Mouse (Mus musculus) neutrophil, adult 59 days (primary cell): ENCODE data around the gene Olfr895. TPM values are rescaled to one million over a fixed set of nuclear protein-coding genes. Genes with fewer than 3 reads are reported as not detected.

Experiments
- total RNA-seq, 2 experiments: library from RNA; stranded (reverse); gene quantifications; 1 replicate in 1 of 2; 2 replicates in 1 of 2; pipeline ENCODE4 v1.2.4; 2023

Gene Olfr895
- total RNA-seq: not detected

DNA sequence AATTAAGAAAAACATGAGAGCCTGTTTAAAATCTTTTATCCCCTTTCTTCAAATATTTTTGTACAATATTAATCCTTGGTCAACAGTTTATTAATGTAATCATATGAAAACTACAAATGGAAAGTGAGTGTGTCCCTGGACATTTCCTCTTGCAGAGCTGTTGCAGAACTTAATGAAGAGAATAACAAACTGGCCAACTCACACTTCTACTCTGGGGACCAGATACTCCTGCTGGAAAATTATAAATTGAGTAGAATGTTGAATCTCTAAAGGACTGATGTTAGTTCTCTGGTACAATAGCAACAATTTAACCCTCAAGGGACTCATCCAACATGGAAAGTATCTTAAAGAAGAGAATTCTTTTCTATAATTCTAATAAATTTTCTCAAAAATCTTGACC is at the start of gene Olfr895:
Olfr895 (plus strand) TSS at position 301 of the 400 bp plus-strand sequence.

DNA sequence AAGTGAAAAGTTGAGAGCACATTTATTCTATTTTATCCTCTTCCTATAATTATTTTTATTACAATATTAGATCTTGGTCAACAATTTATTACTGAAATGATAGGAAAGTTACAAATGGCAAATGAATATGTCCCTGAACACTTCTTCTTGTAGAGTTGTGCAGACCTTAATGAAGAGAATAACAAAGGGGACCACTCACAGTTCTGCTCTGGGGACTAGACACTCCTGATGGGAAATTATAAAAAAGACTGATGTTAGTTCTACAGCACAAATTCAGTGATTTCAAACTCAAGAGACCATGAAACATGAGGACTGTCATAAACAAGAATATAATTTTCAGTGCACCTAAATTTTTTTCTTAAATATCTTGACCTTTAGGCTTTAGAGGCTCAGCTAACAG is 15.2 kb upstream of the Olfr895 start, which contains the start of gene Olfr143:
Olfr143 (plus strand) TSS at position 301 of the 400 bp plus-strand sequence.

DNA sequence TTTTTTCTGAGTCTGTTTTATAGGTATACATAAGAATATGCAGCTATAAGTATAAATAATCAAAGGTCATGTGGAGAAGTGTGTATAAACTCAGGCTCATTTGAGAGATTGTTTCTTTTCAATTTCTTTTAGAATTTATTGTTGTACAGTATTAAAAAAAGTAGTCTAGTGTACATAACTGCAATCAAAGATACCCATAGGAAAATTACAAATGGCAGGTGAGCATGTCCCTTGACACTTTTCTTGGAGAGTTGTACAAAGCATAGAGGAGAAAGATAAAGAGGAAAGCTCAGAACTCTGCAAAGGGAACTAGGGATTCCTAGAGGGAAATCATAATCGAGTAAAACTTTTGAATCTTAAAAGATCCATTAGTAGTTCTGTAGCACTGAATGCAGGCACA is 23.2 kb downstream of the Olfr895 start, which contains the start of gene Olfr896-ps1:
Olfr896-ps1 (plus strand) TSS at position 301 of the 400 bp plus-strand sequence.

Other genes with a start within 250 kb of the Olfr895 start
- not detected for gene Olfr883, start 242.0 kb upstream of the Olfr895 start, total RNA-seq
- gene Olfr884, start 221.3 kb upstream of the Olfr895 start, total RNA-seq: not detected
- gene Olfr885, start 206.5 kb upstream of the Olfr895 start, total RNA-seq: not detected
- gene Olfr887, start 183.8 kb upstream of the Olfr895 start, total RNA-seq: not detected
- not detected for gene Olfr888, start 159.7 kb upstream of the Olfr895 start, total RNA-seq
- gene Olfr889, start 152.7 kb upstream of the Olfr895 start, total RNA-seq: not detected
- not detected for gene Olfr890, start 125.3 kb upstream of the Olfr895 start, total RNA-seq
- gene Olfr891, start 87.0 kb upstream of the Olfr895 start, total RNA-seq: not detected
- not detected for gene Olfr893, start 59.5 kb upstream of the Olfr895 start, total RNA-seq
- gene Olfr894, start 49.8 kb upstream of the Olfr895 start, total RNA-seq: not detected
- not detected for gene Olfr143, start 15.1 kb upstream of the Olfr895 start, total RNA-seq
- gene Olfr896-ps1, start 23.3 kb downstream of the Olfr895 start, total RNA-seq: not detected
- not detected for gene Olfr25, start 61.2 kb downstream of the Olfr895 start, total RNA-seq
- gene Olfr898, start 80.6 kb downstream of the Olfr895 start, total RNA-seq: not detected
- not detected for gene Olfr250, start 99.0 kb downstream of the Olfr895 start, total RNA-seq
- not detected for gene Olfr251, start 109.2 kb downstream of the Olfr895 start, total RNA-seq
- not detected for gene Olfr147, start 133.8 kb downstream of the Olfr895 start, total RNA-seq
- not detected for gene Olfr901, start 161.6 kb downstream of the Olfr895 start, total RNA-seq
- gene Olfr902, start 179.8 kb downstream of the Olfr895 start, total RNA-seq: not detected
- gene Olfr904, start 195.3 kb downstream of the Olfr895 start, total RNA-seq: not detected
- gene Olfr905, start 203.3 kb downstream of the Olfr895 start, total RNA-seq: under 1 TPM in 1 of 2 experiments, not detected in 1; 0.09 TPM
- gene Olfr906, start 219.2 kb downstream of the Olfr895 start, total RNA-seq: not detected
- not detected for gene Olfr907, start 227.9 kb downstream of the Olfr895 start, total RNA-seq